Mouse (Mus musculus): Measurements from ENCODE around the gene Oit1. TPM values are rescaled to one million over a fixed set of nuclear protein-coding genes. Genes with fewer than 3 reads are reported as not detected.
A peak's percentile ranks its signal among the peaks of the same experiment; 100 is the strongest.

Oit1 gene
- polyA plus RNA-seq, 1 experiment from 2014 or later, result not detected

DNA sequence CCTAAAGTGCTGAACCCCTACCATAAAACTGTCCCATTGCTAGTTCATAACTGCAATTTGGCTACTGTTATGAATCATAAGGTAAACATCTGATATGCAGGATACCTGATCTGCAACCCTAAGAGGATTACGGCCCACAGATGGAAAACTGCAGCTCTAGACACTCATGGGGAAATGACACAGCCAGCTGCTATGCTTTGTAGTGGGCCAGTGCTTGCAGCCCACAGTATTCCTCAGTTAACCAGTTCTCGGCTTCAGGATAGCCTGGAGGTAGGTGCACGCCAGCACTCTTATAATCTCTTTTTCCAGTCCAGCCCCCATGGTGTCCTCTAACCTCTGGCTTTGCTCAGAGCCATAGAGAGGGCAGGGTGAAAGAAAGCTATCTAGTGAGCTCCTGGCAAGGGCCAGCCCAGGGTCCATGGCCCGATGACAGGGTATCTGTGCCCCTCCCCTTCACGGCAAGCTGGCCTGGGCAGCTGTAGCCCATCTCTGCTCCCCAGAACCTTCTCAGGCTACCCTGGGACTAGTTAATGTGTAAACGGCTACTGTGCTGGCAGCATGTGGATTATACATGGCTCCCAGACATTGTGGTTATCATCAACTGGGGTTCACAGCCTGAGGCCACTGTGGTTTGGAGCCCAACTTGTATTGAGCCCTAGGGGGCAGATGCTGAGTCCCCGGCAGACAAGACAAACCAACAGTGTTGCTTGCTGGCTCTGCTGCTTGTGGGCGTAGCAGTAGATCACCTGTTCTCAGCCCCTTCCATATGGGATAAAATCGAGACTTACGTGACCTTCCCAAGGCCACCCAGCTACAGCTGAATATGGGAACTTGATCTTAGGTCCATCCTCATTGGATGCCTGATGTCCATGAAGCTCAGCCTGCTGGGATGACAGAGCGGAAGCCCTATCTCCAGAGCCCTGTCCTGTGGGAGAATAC lies 46.0 kb downstream of the Oit1 start:
- Histone ChIP-seq H3K9me3 (no peaks in the 10 kb centered on the region), H3K9ac (replicated peaks) (no peak overlapping the region), H3K4me3 (no peak overlapping the region), H3K27me3 (no peaks in the 10 kb centered on the region), H3K36me3 (no peaks in the 10 kb centered on the region), H3K4me2 (replicated peaks) (no peak overlapping the region), H3K4me1 (peaks cover 30% of the 10 kb centered on the region), H3K27ac (replicated peaks) (no peak overlapping the region)
- ATAC-seq (replicated peaks), result no peak
- 89% methylated on average over 11 of the region's 11 CpGs for WGBS

DNA sequence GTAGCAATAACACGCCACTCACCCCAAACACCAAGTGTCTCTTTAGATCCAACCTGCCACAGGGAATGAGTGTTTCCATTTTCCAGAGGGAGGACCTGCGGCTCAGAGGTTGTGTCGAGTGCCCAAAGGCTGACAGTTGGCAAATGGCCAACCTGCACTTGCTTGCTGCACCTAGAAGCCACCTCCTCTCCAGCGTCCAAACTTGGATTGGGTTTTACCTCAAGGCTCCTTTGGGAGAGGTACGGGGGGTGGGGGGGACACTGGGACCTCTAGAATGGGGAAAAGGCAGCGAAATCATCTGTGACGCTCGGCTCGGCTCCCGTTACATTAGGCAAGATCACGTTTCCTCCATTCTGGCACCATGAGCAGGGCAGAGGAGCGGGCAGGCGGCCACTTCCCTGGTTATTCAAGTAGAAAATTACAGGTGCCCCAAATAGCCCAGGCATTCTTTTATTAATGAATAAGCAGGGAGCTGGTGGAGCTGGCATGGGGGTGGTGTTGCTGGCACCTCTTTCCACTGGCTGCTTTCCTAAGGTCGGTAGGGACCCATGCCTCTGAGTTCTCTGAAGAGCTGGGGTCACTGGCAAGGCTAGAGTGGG lies 47.1 kb downstream of the Oit1 start:
- WGBS, result 49% methylated on average over 14 of the region's 14 CpGs
- Histone ChIP-seq H3K9me3 (no peaks in the 10 kb centered on the region), H3K4me3 (no peak overlapping the region), H3K36me3 (no peaks in the 10 kb centered on the region), H3K4me1 (peaks cover 30% of the 10 kb centered on the region), H3K4me2 (replicated peaks) (0 out of 2 replicates have a peak overlapping the region, but pooled peaks have one; percentile 4), H3K9ac (replicated peaks) (no peak overlapping the region), H3K27ac (replicated peaks) (no peak overlapping the region; the same call in 1 of the 2 replicates), H3K27me3 (no peaks in the 10 kb centered on the region)
- ATAC-seq (replicated peaks), result peak; percentile 26; the same call in 1 of the 2 replicates

DNA sequence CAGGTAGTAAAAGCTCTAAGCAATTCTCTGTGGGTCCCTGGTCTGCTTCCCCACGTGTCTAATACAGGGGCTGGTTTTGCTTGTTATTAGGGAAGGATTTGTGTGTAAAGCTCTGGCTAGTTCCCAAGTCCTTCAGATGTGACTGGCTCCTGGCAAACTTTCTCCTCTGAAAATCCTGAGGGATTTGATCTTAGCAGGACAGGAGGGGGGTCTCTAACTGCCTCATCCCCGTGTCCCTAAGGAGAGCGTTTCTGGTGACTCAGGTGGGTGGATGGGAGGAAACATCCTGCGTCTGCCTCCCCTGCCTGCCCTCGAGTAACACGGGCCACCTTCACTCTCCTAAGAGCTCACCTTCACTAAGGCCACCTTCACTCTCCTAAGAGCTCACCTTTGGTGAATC lies 48.2 kb downstream of the Oit1 start:
- 60% methylated on average over 6 of the region's 6 CpGs for WGBS
- Histone ChIP-seq H3K4me2 (replicated peaks) (no peak overlapping the region), H3K9me3 (no peaks in the 10 kb centered on the region), H3K36me3 (no peaks in the 10 kb centered on the region), H3K27me3 (no peaks in the 10 kb centered on the region), H3K9ac (replicated peaks) (no peak overlapping the region), H3K27ac (replicated peaks) (no peak overlapping the region), H3K4me3 (no peak overlapping the region), H3K4me1 (peaks cover 30% of the 10 kb centered on the region)
- no peak for ATAC-seq (replicated peaks)

DNA sequence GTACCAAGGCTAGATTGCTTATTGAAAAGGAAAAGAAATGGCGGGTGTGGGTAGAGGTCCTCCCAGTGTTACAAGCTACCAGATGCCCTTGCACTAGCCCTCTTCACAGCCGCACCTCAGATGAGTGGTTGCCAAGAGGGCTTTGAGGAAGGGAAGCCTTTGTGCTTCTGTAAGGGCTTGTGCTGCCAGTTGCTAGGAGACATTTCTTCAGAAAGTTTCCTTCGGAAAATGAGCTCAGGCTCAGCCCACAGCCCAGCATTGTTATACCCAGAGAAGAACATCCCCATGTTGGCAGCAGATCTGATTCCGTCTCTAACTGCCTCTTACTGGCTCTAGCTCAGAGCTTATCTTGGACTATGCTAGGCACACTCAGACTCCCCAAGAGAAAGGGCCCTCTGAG lies 49.0 kb downstream of the Oit1 start:
- H3K4me2 ChIP-seq (replicated peaks), result no peak overlapping the region
- peak overlapping the region; percentile 69 for H3K27ac ChIP-seq (replicated peaks)
- no peak overlapping the region for H3K9ac ChIP-seq (replicated peaks)
- H3K36me3 ChIP-seq, result no peaks in the 10 kb centered on the region
- H3K4me1 ChIP-seq, result peaks cover 30% of the 10 kb centered on the region
- no peaks in the 10 kb centered on the region for H3K9me3 ChIP-seq
- no peaks in the 10 kb centered on the region for H3K27me3 ChIP-seq
- no peak overlapping the region for H3K4me3 ChIP-seq
- 4% methylated on average over 4 of the region's 4 CpGs for WGBS
- peak; percentile 68 for ATAC-seq (replicated peaks)

DNA sequence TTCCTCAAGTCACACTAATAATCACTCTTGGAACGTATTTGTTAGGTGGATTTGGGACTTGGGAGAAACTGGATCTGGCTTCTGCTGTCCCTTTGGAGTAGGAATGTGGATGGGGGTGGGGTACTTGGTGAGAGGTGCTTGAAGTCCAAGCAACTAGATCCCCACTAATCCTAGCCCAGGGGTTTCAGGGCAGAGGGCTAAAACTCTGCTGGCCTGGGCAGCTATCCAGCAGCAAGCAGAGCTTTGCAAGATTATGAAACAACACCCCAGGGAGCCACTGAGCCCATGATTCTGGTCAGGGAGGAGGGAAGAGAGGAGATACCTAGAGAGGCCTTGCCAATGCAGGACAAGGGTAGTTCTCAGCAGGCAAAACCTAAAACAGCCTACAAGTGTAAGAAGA lies 51.2 kb downstream of the Oit1 start:
- no peak overlapping the region for H3K4me3 ChIP-seq
- H3K27me3 ChIP-seq, result no peaks in the 10 kb centered on the region
- no peak overlapping the region for H3K27ac ChIP-seq (replicated peaks)
- peaks cover 30% of the 10 kb centered on the region for H3K4me1 ChIP-seq
- H3K9me3 ChIP-seq, result no peaks in the 10 kb centered on the region
- H3K36me3 ChIP-seq, result no peaks in the 10 kb centered on the region
- WGBS, result 59% methylated on average over 1 of the region's 1 CpGs
- no peak overlapping the region for H3K9ac ChIP-seq (replicated peaks)
- ATAC-seq (replicated peaks), result no peak
- no peak overlapping the region for H3K4me2 ChIP-seq (replicated peaks)

DNA sequence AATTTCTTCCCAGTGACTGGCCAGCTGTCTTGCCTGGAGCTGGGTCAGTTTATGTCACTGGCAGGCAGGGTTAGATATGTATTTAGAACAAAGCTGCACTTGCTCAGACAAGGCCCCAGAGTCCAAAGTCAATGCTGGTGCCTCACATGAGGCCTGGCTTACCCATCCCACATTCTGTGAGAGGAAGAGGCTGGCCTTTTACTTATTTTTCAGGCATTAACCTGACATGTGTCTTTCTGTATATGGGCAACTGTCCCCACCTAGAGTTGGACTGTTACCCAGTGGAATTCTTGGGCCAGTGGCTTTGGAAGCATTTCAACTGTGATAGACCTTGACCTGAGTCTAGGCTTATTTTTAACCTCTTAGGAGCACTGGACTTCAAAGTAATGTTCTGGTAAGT lies 51.6 kb downstream of the Oit1 start:
- H3K9ac ChIP-seq (replicated peaks), result no peak overlapping the region
- no peak for ATAC-seq (replicated peaks)
- H3K27ac ChIP-seq (replicated peaks), result no peak overlapping the region
- H3K4me2 ChIP-seq (replicated peaks), result no peak overlapping the region
- H3K9me3 ChIP-seq, result no peaks in the 10 kb centered on the region
- H3K36me3 ChIP-seq, result no peaks in the 10 kb centered on the region
- H3K27me3 ChIP-seq, result no peaks in the 10 kb centered on the region
- H3K4me1 ChIP-seq, result peaks cover 26% of the 10 kb centered on the region
- no peak overlapping the region for H3K4me3 ChIP-seq

DNA sequence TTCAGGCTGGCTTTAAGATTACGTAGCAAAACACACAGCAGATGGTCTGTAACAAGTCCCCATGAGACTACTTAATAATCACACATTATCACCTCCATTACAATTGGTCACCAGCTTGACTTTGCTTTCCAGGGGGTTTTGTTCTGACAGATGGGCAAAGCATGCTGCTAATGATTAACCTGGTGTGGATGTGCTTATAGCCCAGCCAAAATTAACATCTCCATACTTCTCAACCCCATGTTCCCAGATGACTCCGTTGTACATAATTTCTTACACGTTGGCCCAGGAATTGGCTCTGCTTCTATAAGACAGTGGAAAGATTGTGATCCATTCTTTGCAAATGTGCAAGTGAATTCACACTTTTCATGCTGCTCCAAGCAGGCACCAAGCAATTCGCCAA lies 52.8 kb downstream of the Oit1 start:
- ATAC-seq (replicated peaks), result peak; percentile 23
- Histone ChIP-seq H3K27me3 (no peaks in the 10 kb centered on the region), H3K36me3 (no peaks in the 10 kb centered on the region), H3K27ac (replicated peaks) (no peak overlapping the region), H3K4me3 (no peak overlapping the region), H3K9me3 (no peaks in the 10 kb centered on the region), H3K4me2 (replicated peaks) (no peak overlapping the region), H3K9ac (replicated peaks) (no peak overlapping the region), H3K4me1 (peaks cover 18% of the 10 kb centered on the region)
- 51% methylated on average over 4 of the region's 4 CpGs for WGBS

DNA sequence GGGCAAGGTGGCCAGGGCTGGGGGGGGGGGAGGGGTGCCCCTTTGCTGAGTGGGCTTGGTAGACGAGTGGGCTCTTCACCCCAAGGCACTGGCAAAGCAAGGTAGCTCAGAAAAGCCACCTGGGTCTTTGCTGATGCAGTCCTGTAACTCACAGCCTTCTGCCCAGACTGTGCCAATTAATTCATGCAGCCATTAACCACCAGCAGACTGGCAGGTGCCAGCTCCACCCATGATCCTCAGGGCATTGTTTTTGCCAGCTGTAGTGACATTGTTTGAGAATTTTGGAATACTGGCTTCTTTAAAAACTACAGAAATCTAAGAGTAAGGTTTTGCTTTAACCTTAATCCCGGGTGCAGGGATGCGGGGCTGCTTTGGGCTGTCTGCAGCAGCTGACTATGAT lies 58.0 kb downstream of the Oit1 start:
- Histone ChIP-seq H3K9me3 (no peaks in the 10 kb centered on the region), H3K36me3 (no peaks in the 10 kb centered on the region), H3K27ac (replicated peaks) (no peak overlapping the region), H3K4me3 (no peak overlapping the region), H3K27me3 (peaks cover 25% of the 10 kb centered on the region), H3K9ac (replicated peaks) (no peak overlapping the region), H3K4me1 (peaks cover 19% of the 10 kb centered on the region), H3K4me2 (replicated peaks) (no peak overlapping the region)
- no peak for ATAC-seq (replicated peaks)
- WGBS, result 58% methylated on average over 3 of the region's 3 CpGs

DNA sequence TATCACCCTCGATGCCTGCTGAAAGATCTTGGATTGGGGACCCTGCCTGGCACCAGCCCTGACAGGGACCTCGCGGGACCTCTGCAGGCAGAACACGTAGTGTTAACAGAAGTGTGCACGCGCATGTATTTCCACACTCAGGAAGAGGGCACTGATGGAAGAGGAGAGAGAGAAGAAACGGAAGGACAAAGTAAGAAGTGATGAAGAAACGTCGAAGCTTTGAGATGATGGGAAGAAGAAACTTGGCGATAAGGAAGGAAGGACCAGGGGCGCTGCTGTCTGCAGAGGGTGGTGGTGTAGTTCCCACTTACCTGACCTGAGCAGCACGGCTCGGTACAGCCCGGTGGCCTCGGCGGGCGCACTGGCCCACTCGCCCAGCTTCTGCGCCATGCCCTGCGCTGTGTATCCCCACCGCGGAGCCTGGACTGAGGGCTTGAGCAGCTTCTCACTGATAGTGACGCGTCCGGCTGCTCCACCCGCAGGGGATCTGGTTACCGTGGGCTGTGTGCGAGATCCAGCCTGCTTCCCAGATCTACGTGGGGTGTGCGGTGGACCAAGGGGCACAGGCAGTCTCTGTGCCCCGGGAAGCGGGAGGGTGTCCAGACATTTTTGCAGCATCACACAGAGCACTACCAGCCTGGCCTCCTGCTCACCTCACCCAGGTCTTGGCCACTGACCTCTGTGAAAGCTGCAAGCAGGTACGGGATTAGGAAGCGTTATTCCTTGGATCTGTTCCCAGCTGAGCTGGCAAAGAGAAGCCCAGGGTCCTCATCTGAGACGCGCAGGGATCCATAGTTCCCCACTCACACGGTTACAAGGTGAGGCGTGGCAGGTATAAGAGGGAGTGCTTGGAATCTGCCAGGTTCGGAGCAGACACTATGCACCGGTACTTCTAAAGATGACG lies 61.1 kb downstream of the Oit1 start, which contains the start of gene Fam107a:
Fam107a (minus strand) TSS at position 830 of the 904 bp plus-strand sequence.
- no peaks in the 10 kb centered on the region for H3K9me3 ChIP-seq
- peak within 1 kb of the TSS; percentile 31 for H3K4me3 ChIP-seq
- H3K9ac ChIP-seq (replicated peaks), result peak within 1 kb of the TSS; percentile 35; the same call in 1 of the 2 replicates
- ATAC-seq (replicated peaks), result peak; percentile 35; the same call in 1 of the 2 replicates
- 13% methylated on average over 41 of the region's 41 CpGs for WGBS
- no peak within 1 kb of the TSS for H3K27ac ChIP-seq (replicated peaks)
- peaks cover 30% of the 10 kb centered on the region for H3K27me3 ChIP-seq
- peaks cover 19% of the 10 kb centered on the region for H3K4me1 ChIP-seq
- no peaks in the 10 kb centered on the region for H3K36me3 ChIP-seq
- peak within 1 kb of the TSS; percentile 47 for H3K4me2 ChIP-seq (replicated peaks)

DNA sequence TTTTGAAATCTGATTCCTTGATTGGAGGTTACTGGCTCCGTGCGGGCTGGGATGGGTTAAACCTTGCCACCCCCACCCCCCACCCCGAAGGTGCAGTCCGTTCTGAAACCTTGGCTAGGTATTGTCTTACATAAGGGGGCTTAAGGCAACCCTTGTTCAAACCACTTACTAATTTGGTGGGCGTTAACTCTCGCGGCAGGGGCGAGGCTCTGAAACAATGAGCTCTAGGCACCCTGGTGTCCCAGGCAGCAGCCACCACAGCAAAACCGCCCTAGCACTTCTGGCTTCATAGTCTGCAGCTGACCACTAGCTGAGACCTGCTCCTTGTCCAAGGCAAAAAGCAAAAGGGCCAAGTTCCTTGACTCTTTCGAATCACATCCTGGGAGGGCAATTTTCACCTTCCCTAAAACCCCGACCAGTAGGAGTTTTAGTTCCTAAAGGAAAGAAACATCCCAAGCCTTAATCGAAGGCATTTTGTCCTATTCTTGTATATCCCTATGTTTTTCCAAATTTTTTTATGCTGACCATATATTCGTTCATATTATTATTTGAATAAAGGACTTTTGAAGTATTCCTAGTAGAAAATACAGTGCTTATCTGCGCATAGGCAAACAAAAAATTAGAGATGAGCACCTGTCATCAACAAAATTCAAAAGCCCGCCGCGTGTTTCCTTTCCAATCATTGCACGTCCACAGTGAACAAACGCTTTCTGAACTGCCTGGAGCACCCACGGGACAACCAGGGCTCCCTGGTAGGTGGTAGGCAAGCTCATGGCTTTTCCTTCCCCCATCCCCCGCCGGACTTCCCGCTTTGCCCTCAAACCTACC lies 62.0 kb downstream of the Oit1 start:
- Histone ChIP-seq H3K4me2 (replicated peaks) (peak overlapping the region; percentile 47), H3K4me3 (peak overlapping the region; percentile 31), H3K9me3 (no peaks in the 10 kb centered on the region), H3K27me3 (peaks cover 30% of the 10 kb centered on the region), H3K9ac (replicated peaks) (peak overlapping the region; percentile 35; the same call in 1 of the 2 replicates), H3K27ac (replicated peaks) (no peak overlapping the region), H3K36me3 (no peaks in the 10 kb centered on the region), H3K4me1 (peaks cover 19% of the 10 kb centered on the region)
- WGBS, result 2% methylated on average over 23 of the region's 23 CpGs
- no peak for ATAC-seq (replicated peaks)

DNA sequence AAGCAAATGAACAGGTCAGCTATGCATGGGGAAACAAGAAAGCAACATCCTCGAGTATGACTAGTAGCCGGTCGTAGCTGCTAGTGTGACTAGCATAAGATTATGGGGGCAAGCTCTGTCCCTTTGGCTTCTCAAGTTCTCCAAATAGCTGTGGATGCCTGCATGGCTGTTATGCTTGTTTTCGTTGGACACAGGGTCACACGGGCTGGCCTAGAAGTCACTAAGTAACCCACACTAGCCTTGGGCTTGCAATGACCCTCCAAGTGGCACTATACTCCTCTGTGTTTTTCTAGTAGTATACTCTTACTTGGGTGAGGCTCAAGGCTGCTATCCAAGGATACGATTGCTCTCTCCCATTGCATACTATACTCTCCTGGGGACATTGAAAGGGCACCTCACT lies 63.4 kb downstream of the Oit1 start:
- H3K4me2 ChIP-seq (replicated peaks), result no peak overlapping the region
- no peak overlapping the region for H3K4me3 ChIP-seq
- H3K36me3 ChIP-seq, result no peaks in the 10 kb centered on the region
- peaks cover 19% of the 10 kb centered on the region for H3K4me1 ChIP-seq
- H3K27ac ChIP-seq (replicated peaks), result no peak overlapping the region
- peaks cover 30% of the 10 kb centered on the region for H3K27me3 ChIP-seq
- 82% methylated on average over 6 of the region's 6 CpGs for WGBS
- H3K9me3 ChIP-seq, result no peaks in the 10 kb centered on the region
- no peak for ATAC-seq (replicated peaks)
- no peak overlapping the region for H3K9ac ChIP-seq (replicated peaks)
